Mouse (Mus musculus) small intestine, adult 2 months (tissue): Measurements from ENCODE around the gene Fancc.

Experiments used
- CTCF ChIP-seq: fragments of 200-500 bp; IDR thresholded peaks from 2 replicates; pipeline ENCODE4 v1.5.1; 2012; ENCODE audit warnings: low read depth, mild to moderate bottlenecking, control low read depth, inconsistent platforms, low read length, moderate library complexity, mixed read lengths; ENCODE audit not compliant: insufficient replicate concordance, insufficient read length; ENCODE audit errors: extremely low read depth
- POLR2A ChIP-seq: fragments of 200-500 bp; IDR thresholded peaks from 2 replicates; pipeline ENCODE4 v1.6.1; 2012; ENCODE audit warnings: low read depth, mild to moderate bottlenecking, control low read depth, inconsistent platforms, low read length, moderate library complexity

- TF ChIP-seq CTCF (no peak), POLR2A (no peak)
Measured at GRCm38 (mm10) chr13:63272017-63272601, 225.0 kb downstream of the Fancc start.
